Mouse (Mus musculus) cortical plate, adult 2 months (tissue): ENCODE measurements at regions not wholly inside any gene's neighbourhood (a gene's known extent, or its start where the extent isn't known, plus 50 kb on each side); places are given as distances from the start of the nearest gene placed in this dataset.

ENCODE experiments used
- H3K27ac ChIP-seq: fragments of 200-500 bp; 2 replicates; pipeline ENCODE4 v1.5.1; 2012; ENCODE audit warnings: low read length, control low read depth, inconsistent platforms; ENCODE audit not compliant: insufficient read depth
- H3K4me1 ChIP-seq: fragments of 200-500 bp; 2 replicates; pipeline ENCODE4 v1.6.1; 2011; ENCODE audit warnings: low read length; ENCODE audit not compliant: control insufficient read depth, insufficient read depth
- H3K4me3 ChIP-seq: fragments of 200-500 bp; 2 replicates; pipeline ENCODE4 v1.5.1; 2011; ENCODE audit warnings: mild to moderate bottlenecking, low read length, control low read depth; ENCODE audit not compliant: insufficient read depth
- CTCF ChIP-seq: fragments of 200-500 bp; IDR thresholded peaks from 2 replicates; pipeline ENCODE4 v1.5.1; 2011; ENCODE audit warnings: mild to moderate bottlenecking, control low read depth, low read length; ENCODE audit not compliant: insufficient read depth; ENCODE audit errors: extremely low read depth
- POLR2A ChIP-seq: fragments of 200-500 bp; IDR thresholded peaks from 2 replicates; pipeline ENCODE4 v1.6.1; 2011; ENCODE audit warnings: mild to moderate bottlenecking, low read length, control low read depth; ENCODE audit not compliant: insufficient read depth; ENCODE audit errors: extremely low read depth

- TF ChIP-seq CTCF, result no peak
- TF ChIP-seq POLR2A, result no peak
- no peak overlapping the region for H3K4me3 ChIP-seq
- H3K27ac ChIP-seq, result no peak overlapping the region
- no peaks in the 10 kb centered on the region for H3K4me1 ChIP-seq
These were observed 57.3 kb upstream of the Eda2r start for GRCm38 (mm10) chrX:97434327-97434726.

GRCm38 (mm10) chrX:97431391-97431803 is 54.4 kb upstream of the Eda2r start:
- TF ChIP-seq CTCF, result peak; percentile 41; the same call in 1 of the 2 replicates
- TF ChIP-seq POLR2A, result no peak
- H3K4me1 ChIP-seq, result no peaks in the 10 kb centered on the region
- 0 out of 2 replicates have a peak overlapping the region, but pooled peaks have one; percentile 15 for H3K27ac ChIP-seq
- peak overlapping the region; percentile 58 for H3K4me3 ChIP-seq
